Mouse (Mus musculus) embryonic facial prominence, embryonic 15.5 days (tissue): ENCODE results near the gene Sap25. TPM values are rescaled to one million over a fixed set of nuclear protein-coding genes. Genes with fewer than 3 reads are reported as not detected.

Experiments used
- ATAC-seq: fragments of 200-750 bp; cut with Nextera tagmentation; 2 replicates; pipeline ENCODE4 v1.8.0; 2017; ENCODE audit warnings: low read depth, moderate TSS enrichment; ENCODE audit not compliant: insufficient number of reproducible peaks, low FRiP score, low TSS enrichment
- H3K27ac ChIP-seq: fragments of 300-500 bp; sonication (generic); replicated peaks from 2 replicates; pipeline ENCODE4 v1.5.1; 2015; ENCODE audit warnings: mild to moderate bottlenecking, inconsistent platforms
- H3K27me3 ChIP-seq: fragments of 300-500 bp; sonication (generic); 2 replicates; pipeline ENCODE4 v1.6.1; 2015; ENCODE audit warnings: inconsistent platforms
- H3K36me3 ChIP-seq: fragments of 300-500 bp; sonication (generic); 2 replicates; pipeline ENCODE4 v1.6.1; 2015; ENCODE audit warnings: mild to moderate bottlenecking, inconsistent platforms
- H3K4me1 ChIP-seq: fragments of 300-500 bp; sonication (generic); 2 replicates; pipeline ENCODE4 v1.6.1; 2015; ENCODE audit warnings: inconsistent platforms
- H3K4me2 ChIP-seq: fragments of 300-500 bp; sonication (generic); replicated peaks from 2 replicates; pipeline ENCODE4 v1.6.1; 2015; ENCODE audit warnings: mild to moderate bottlenecking, inconsistent platforms
- H3K4me3 ChIP-seq: fragments of 300-500 bp; sonication (generic); replicated peaks from 2 replicates; pipeline ENCODE4 v1.5.1; 2015; ENCODE audit warnings: mild to moderate bottlenecking, inconsistent platforms
- H3K9ac ChIP-seq: fragments of 300-500 bp; sonication (generic); 2 replicates; pipeline ENCODE4 v1.6.1; 2015; ENCODE audit warnings: inconsistent platforms
- H3K9me3 ChIP-seq: fragments of 300-500 bp; sonication (generic); replicated peaks from 2 replicates; pipeline ENCODE4 v1.6.1; 2016; ENCODE audit warnings: inconsistent platforms
- WGBS: fragments of 180-500 bp; shearing (Covaris S2); methylation state at CpG from one replicate; pipeline ENCODE4 v1.1.7; 2015; 5-methylcytosine and 5-hydroxymethylcytosine counted together
- polyA plus RNA-seq: library from polyadenylated mRNA; unstranded; fragments of >200 nt; fragmentation: Nextera tagmentation; extraction: Ambion mirVana; gene quantifications from 2 replicates; pipeline ENCODE4 v1.2.1, GENCODE M21; 2015

Sap25 gene
- polyA plus RNA-seq, 1 experiment from 2014 or later = 10.2 TPM

- H3K9me3 ChIP-seq = no peaks in the 10 kb centered on the region
- peak within 1 kb of the TSS; percentile 50 for H3K9ac ChIP-seq
- peak within 1 kb of the TSS; percentile 95 for H3K4me2 ChIP-seq
- H3K4me1 ChIP-seq = peaks cover 13% of the 10 kb centered on the region
- peak within 1 kb of the TSS; percentile 58; the same call in 1 of the 2 replicates for H3K27ac ChIP-seq
- peak within 1 kb of the TSS; percentile 80 for H3K4me3 ChIP-seq
- no peaks in the 10 kb centered on the region; the same call in 1 of the 2 replicates for H3K36me3 ChIP-seq
- WGBS = under 1% methylated on average over 61 of the region's 62 CpGs
- H3K27me3 ChIP-seq = no peaks in the 10 kb centered on the region
- ATAC-seq = peak; percentile 100
Observed at GRCm38 (mm10) chr5:137684294-137685123, 43.4 kb downstream of the Sap25 start, which contains the start of gene Agfg2. Gene Agfg2 (minus strand): TSS chr5:137684726.

- Histone ChIP-seq H3K4me3 (no peak overlapping the region), H3K27ac (no peak overlapping the region), H3K36me3 (no peaks in the 10 kb centered on the region; the same call in 1 of the 2 replicates), H3K9me3 (no peaks in the 10 kb centered on the region), H3K27me3 (no peaks in the 10 kb centered on the region), H3K9ac (no peak overlapping the region), H3K4me1 (peaks cover 13% of the 10 kb centered on the region), H3K4me2 (no peak overlapping the region)
- over 99% methylated on average over 3 of the region's 3 CpGs for WGBS
- no peak for ATAC-seq
Observed at GRCm38 (mm10) chr5:137685653-137686052, 44.5 kb downstream of the Sap25 start.

GRCm38 (mm10) chr5:137686127-137686790 lies 45.1 kb downstream of the Sap25 start:
- peaks cover 13% of the 10 kb centered on the region for H3K4me1 ChIP-seq
- H3K36me3 ChIP-seq = no peaks in the 10 kb centered on the region; the same call in 1 of the 2 replicates
- no peak overlapping the region for H3K4me3 ChIP-seq
- no peak for ATAC-seq
- H3K27ac ChIP-seq = no peak overlapping the region
- no peaks in the 10 kb centered on the region for H3K9me3 ChIP-seq
- WGBS = 81% methylated on average over 6 of the region's 6 CpGs
- no peaks in the 10 kb centered on the region for H3K27me3 ChIP-seq
- no peak overlapping the region for H3K4me2 ChIP-seq
- no peak overlapping the region for H3K9ac ChIP-seq

DNA sequence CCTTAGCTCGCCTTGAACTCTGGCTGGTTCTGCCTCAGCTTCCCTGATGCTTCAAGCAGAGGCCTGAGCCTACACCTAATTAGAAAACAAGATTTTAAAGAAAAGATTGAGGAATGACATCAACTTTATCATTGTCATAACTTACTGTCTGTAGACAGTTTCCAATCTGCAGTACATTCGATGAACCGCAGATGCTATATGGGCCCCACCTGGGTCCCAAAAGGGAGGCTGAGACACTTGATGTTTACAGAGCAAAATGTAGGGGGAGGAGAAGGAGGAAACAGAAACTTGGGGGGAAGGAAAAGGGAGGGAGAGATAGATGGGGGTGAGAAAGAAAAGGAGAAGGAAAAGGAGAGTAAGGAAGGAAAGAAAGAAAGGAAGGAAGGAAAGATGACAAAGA lies 48.8 kb downstream of the Sap25 start:
- WGBS = 86% methylated on average over 3 of the region's 3 CpGs
- Histone ChIP-seq H3K36me3 (no peaks in the 10 kb centered on the region), H3K4me3 (no peak overlapping the region), H3K9ac (no peak overlapping the region), H3K27ac (no peak overlapping the region), H3K4me1 (0 out of 2 replicates have a peak, but pooled peaks cover 2% of the 10 kb centered on the region), H3K27me3 (no peaks in the 10 kb centered on the region), H3K9me3 (no peaks in the 10 kb centered on the region), H3K4me2 (no peak overlapping the region)
- ATAC-seq = no peak

GRCm38 (mm10) chr5:137690531-137690930 lies 49.4 kb downstream of the Sap25 start:
- ATAC-seq = no peak
- no peaks in the 10 kb centered on the region for H3K4me1 ChIP-seq
- no peak overlapping the region for H3K4me2 ChIP-seq
- 54% methylated on average over 9 of the region's 9 CpGs for WGBS
- H3K9me3 ChIP-seq = no peaks in the 10 kb centered on the region
- H3K27me3 ChIP-seq = no peaks in the 10 kb centered on the region
- H3K36me3 ChIP-seq = no peaks in the 10 kb centered on the region
- no peak overlapping the region for H3K9ac ChIP-seq
- H3K27ac ChIP-seq = no peak overlapping the region
- no peak overlapping the region for H3K4me3 ChIP-seq

DNA sequence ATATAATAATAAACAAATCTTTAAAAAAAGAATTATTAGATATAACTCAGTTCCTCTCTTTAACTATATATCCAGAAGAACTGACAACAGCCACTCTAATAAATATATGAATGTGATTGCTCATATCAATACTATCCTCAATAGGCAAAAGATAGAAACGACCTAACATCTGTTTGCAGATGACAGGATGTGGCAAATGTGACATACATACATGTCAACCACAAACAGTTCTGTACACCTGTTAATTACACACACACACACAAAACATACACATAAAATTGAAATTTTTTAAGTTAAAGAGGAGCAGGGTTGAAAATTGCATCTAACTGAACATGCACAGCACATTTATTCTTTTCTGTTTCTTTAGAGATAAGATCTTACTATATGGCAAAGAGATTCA lies 50.7 kb downstream of the Sap25 start:
- WGBS = 61% methylated on average over 1 of the region's 1 CpGs
- no peak overlapping the region for H3K4me2 ChIP-seq
- no peak overlapping the region for H3K9ac ChIP-seq
- no peaks in the 10 kb centered on the region for H3K27me3 ChIP-seq
- H3K36me3 ChIP-seq = no peaks in the 10 kb centered on the region
- H3K4me1 ChIP-seq = no peaks in the 10 kb centered on the region
- no peak for ATAC-seq
- H3K27ac ChIP-seq = no peak overlapping the region
- H3K9me3 ChIP-seq = no peaks in the 10 kb centered on the region
- no peak overlapping the region for H3K4me3 ChIP-seq

Other genes starting within 250 kb of the Sap25 start
- gene Zan, start 164.3 kb upstream of the Sap25 start, polyA plus RNA-seq = 0.21 and 0.23 TPM in 2 replicates
- 45.1 and 45.9 TPM in 2 replicates for gene Pop7, start 138.8 kb upstream of the Sap25 start, polyA plus RNA-seq
- gene Gigyf1, start 122.8 kb upstream of the Sap25 start, polyA plus RNA-seq = 12.7 and 15.5 TPM in 2 replicates
- not detected in 2 replicates for gene Epo, start 108.1 kb upstream of the Sap25 start, polyA plus RNA-seq
- gene Gnb2, start 107.8 kb upstream of the Sap25 start, polyA plus RNA-seq = 442 and 451 TPM in 2 replicates
- 1.4 and 2.8 TPM in 2 replicates for gene Actl6b, start 87.8 kb upstream of the Sap25 start, polyA plus RNA-seq
- gene Tfr2, start 71.5 kb upstream of the Sap25 start, polyA plus RNA-seq = 1.5 and 2.0 TPM in 2 replicates
- 43.3 and 47.3 TPM in 2 replicates for gene Mospd3, start 40.3 kb upstream of the Sap25 start, polyA plus RNA-seq
- 261 and 273 TPM in 2 replicates for gene Pcolce, start 27.6 kb upstream of the Sap25 start, polyA plus RNA-seq
- 0.25 and 0.26 TPM in 2 replicates for gene Fbxo24, start 12.3 kb upstream of the Sap25 start, polyA plus RNA-seq
- 37.2 and 48.9 TPM in 2 replicates for gene Lrch4, start 12.2 kb upstream of the Sap25 start, polyA plus RNA-seq
- 12.7 and 13.1 TPM in 2 replicates for gene Gm20605, start 12.2 kb upstream of the Sap25 start, polyA plus RNA-seq
- 0.16 and 0.28 TPM in 2 replicates for gene Irs3, start 4.4 kb downstream of the Sap25 start, polyA plus RNA-seq
- gene Agfg2, start 43.4 kb downstream of the Sap25 start, polyA plus RNA-seq = 16.5 and 18.1 TPM in 2 replicates
- 4.6 and 4.7 TPM in 2 replicates for gene Nyap1, start 100.3 kb downstream of the Sap25 start, polyA plus RNA-seq
- 167 and 175 TPM in 2 replicates for gene Tsc22d4, start 104.4 kb downstream of the Sap25 start, polyA plus RNA-seq
- gene Ppp1r35, start 137.5 kb downstream of the Sap25 start, polyA plus RNA-seq = 34.5 and 39.9 TPM in 2 replicates
- gene Mepce, start 146.3 kb downstream of the Sap25 start, polyA plus RNA-seq = 12.4 and 13.7 TPM in 2 replicates
- 22.4 and 26.1 TPM in 2 replicates for gene Zcwpw1, start 146.5 kb downstream of the Sap25 start, polyA plus RNA-seq
- 0.68 and 1.5 TPM in 2 replicates for gene Pilra, start 194.9 kb downstream of the Sap25 start, polyA plus RNA-seq
- gene Pilrb1, start 216.8 kb downstream of the Sap25 start, polyA plus RNA-seq = 0.19 TPM in 1 of 2 replicates, not detected in the other
- 0.39 and 1.2 TPM in 2 replicates for gene Pilrb2, start 230.5 kb downstream of the Sap25 start, polyA plus RNA-seq